Mouse (Mus musculus): ENCODE results near the gene Igfals.

Gene Igfals

DNA sequence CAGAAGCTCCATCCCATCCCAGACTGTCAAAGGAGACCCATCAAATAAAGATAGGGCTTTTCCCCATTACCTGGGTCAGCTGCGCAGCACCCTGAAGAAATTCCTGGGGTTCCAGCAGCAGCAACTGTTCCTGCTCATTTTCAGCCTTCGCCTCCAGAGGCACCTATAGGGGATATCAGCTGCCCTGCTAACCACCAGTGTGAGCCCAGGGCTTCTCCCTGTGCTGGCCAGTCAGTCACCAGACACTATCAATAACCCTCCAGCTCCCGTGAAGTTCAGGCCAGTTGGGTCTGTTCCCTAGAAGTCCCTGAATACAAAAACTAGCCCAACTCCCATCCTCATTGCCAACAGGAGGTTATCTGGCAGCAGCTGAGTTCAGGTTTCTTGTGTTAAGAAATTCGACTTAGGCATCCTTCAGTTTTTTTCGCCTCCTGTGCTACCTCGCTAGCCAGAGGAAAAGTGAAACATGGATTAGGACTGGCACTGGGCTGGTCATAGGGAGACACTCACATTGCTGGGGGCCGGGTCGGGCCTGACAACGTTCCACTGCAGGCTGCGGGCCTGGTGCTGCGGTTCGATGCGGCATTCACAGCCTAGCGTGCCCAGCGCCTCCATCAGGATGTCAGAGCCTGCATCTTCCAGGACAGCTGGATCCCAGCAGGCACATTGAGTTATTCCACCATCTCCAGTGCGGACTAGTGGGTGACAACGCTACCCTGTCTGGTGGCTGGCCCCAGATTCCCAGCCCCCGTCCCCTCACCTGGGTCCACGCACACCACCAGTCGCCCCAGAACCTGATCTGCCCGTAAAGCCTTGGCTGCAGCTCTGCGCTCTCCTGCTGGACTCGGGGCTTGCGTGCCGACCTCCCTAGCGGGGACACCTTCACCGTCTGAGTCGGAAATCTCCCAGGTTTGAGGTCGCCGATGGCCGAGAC lies 28.5 kb downstream of the Igfals start:
- DNase-seq (ENCODE audit: low read depth, low spot score): no peak

DNA sequence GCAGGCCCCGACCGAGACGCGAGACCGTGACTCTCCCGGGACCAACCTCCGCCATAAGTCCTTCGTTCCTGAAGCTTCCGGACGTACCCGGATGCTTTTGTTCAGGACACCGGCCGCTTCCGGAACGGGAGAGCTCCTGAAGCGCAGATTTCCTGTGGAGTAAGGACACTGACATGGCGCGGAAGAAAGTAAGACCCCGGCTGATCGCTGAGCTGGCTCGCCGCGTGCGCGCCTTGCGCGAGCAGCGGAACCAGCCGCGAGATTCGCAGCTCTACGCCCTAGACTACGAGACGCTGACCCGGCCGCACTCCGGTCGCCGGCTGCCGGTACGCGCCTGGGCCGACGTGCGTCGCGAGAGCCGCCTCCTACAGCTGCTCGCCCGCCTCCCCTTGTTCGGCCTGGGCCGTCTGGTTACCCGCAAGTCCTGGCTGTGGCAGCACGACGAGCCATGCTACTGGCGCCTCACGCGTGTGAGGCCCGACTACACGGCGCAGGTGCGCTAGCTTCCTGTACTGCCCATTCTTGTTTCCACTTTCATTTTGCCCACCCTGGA lies 29.3 kb downstream of the Igfals start, which contains the start of the genes Eme2 and Mrps34:
Eme2 (minus strand) TSS at position 93 of the 553 bp plus-strand sequence.
Mrps34 (plus strand) TSS at position 122 of the 553 bp plus-strand sequence.
- peak; percentile 94 for DNase-seq (ENCODE audit: low read depth, low spot score)

DNA sequence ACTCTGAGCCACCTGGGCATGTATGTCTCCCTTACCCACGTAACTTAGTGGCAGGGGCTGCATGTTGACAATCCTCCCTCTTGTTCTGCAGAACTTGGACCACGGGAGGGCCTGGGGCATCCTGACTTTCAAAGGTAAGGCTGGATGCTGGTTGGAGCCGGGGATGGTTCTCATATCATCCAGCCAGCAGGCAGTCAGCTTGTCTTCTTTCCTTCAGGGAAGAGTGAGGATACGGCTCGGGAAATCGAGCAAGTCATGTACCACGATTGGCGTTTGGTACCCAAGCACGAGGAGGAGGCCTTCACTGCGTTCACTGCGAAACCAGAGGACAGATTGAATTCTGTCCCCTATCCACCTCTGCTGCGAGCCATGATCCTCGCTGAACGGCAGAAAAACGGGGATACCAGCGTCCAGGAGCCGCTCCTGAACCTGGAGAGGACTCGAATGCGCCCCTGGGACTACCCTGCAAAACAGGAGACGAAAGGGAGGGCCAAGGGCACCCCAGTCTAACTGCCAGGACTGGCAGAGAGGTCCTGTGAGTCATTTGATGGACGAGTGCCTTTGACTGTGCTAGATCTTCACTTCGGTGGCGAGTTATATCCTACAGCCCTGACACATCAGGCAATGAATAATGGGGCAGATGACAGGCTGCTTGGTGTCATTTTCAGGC lies 29.9 kb downstream of the Igfals start:
- no peak for DNase-seq (ENCODE audit: low read depth, low spot score)

DNA sequence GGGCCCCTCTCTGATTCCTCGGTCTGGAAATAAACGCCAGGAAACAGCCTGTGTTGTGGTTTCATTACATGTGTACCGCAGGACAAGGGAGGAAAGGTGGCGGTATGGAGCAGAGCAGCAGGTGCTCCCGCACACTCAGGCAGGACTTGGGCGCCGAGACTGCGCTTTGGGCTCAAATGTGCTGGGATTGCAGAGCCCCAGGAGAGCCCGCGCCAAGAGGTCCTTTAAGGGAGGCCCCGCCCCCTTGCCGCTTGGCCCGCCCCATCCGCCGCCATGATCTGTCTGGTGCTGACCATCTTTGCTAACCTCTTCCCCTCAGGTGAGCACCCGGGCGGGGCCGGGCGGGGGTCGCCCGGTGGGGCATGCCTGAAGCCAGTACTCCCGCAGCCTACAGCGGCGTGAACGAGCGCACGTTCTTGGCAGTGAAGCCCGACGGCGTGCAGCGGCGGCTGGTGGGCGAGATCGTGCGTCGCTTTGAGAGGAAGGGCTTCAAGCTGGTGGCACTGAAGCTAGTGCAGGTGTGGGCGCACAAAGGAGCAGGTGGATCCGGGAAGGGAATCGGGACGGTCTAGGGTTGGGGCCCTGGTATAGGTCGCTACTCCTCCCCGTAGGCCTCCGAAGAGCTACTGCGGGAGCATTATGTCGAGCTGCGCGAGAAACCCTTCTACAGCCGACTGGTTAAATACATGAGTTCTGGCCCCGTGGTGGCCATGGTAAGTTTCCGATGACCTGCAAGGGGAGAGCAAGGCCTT lies 30.6 kb downstream of the Igfals start, which contains the start of gene Nme3:
Nme3 (plus strand) TSS at position 260 of the 752 bp plus-strand sequence.
- peak; percentile 93 for DNase-seq (ENCODE audit: low read depth, low spot score)

DNA sequence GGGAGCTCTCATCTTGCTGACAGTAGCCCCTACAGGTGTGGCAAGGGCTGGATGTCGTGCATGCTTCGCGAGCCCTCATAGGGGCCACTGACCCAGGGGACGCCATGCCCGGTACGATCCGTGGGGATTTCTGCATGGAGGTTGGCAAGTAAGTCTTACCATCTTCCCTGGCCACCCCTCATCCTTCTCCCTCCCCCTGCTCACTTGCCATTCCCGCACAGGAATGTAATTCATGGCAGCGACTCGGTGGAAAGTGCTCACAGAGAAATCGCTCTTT lies 31.1 kb downstream of the Igfals start:
- DNase-seq (ENCODE audit: low read depth, low spot score): no peak

DNA sequence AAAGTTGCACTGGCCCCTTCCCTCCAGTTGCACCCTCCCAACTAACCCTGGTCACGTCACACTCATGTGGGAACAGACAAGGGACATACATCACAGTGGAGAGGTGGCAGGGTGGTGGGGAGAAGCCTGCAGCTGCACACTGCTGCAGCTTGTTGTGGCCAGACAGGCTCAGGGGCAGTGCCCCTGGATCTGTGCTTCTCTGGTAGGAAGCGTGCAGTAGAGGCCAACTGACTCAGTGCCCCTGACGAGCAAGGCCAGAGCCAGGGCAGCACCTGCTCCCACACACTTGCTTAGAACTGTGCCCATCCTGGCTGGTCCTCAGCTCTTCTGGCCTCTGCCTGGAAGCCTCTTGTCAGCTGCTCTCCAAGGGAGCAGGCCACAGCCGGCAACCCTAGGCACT lies 31.8 kb downstream of the Igfals start:
- DNase-seq (ENCODE audit: low read depth, low spot score): no peak

DNA sequence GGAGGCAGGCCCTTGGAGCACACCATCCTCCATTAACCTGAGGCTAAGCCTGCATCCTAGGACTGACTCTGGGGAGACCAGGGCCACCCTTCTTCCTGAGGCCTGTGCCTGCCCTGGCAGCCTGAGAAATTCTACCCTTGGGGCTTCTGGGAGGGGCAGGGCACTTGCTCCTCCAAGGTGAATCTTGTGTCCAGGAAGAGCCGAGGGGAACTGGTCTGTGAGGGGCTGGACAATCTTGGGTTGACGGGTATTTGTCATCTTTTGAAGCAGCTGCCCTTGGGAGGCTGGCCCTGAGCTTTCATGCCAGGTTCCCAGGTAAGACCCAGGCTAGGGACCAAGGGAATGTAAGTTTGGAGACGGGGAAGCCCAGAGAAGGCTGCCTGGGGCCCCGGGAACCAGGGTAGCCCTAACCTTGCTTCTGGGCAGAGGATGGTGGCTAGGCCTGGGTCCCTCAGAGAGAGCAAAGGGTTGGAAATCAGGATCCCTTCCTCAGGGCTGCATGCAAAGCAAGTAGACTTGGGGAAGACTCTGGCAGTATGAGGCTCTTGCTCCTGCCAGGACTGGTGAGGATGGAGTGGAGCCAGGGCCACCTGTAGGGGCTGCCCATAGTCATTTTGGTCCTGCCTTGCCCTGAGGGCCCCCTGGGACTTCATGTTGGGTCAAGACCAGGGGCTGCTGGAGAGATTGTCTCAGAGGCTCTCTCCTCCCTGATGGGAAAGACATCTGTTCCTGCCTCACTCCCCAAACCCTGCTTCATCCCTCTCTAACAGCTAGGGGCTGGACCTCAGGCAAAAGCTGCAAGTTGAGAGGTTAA lies 32.5 kb downstream of the Igfals start:
- no peak for DNase-seq (ENCODE audit: low read depth, low spot score)

DNA sequence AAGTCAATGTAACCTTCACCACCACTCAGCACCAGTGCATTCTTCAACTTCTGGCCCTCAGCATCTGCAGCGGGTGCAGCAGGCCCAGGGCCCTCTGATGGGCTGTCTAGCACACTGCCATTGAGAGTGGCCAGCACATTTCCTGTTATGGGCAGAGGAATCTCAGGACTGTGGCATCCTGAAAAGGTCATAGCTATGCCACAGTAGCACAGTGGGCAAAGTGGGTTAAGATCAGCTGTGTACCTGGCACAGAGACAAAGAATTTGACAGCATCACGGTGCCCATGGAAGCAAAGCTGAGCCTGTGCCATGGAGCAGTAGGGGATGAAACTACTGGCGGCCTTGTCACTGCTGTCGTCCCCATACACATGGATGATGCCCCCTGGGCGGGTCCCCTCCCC lies 33.4 kb downstream of the Igfals start:
- DNase-seq (ENCODE audit: low read depth, low spot score): no peak

DNA sequence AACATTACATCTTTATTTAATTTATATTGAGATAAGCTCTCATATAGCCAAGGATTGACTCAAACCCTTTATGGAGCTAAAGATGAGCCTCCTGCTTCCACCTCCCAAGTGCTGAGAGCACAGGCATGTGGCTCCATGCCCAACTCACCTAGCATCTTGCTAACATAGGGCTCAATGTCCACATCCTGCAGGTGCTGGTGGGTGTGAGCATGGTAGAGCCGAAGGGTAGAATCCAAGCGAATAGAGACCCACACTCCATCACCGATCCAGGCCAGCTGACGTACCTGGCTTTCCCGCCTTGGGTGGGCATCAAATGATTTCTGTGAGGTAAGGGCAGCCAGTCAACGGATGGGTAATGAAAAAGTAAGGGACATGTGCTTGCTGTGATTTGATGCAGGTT lies 34.2 kb downstream of the Igfals start:
- DNase-seq (ENCODE audit: low read depth, low spot score): no peak

DNA sequence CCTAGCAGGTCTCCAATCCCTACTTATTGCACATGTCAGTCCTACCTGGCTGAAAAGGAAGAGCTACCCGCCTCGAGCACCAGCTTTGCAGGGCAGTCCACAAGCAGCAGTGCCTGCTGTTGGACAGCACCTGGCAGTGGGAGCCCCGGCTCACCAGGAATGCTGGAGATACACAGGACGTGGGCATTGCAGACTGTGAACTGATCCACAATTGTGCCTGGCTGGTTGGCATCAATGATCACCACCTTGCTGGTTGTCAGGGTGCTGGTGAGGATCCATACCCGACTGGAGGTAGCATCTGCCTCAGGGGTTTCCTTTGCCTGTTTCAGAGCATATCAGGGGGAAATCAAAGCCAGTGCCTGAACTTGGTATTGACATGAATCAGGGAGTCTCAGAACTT lies 36.3 kb downstream of the Igfals start:
- DNase-seq (ENCODE audit: low read depth, low spot score): no peak

DNA sequence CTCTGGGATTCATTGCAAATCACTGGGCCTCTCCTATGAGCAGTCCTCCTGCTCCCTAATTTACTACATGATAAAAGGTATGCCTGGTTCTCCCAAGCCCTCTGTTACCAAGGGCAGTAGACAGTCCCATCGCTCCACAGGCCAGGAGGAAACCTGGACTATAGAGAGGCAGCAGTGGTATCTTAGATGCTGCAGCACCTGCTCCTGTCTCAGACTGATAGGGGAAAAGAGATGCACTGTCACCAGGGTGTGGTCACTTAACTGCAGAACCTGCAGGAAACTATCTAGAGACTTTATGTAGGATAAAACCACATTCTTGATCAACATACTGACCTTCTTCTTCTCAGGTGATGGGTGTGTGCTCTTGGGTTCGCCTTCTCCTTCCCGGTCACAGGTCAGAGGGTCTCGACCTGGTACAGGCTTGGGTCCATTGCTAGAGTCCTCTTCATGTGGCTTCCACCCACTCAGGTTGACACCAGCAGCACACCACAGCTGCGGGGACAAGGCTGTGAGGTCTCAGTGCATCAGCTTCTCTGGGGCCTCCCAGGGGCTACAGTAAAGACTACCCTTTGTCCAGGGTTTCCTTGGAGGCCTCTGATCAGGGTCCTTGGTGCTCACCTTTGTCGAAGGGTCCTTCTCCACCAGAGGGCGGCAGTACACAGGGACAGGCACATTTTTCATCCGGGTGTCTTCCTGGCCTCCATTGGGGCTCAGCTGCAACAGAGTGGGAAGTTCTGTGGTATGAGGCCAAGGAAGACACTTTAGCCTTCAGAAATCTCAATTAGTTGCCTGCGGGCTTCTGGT lies 37.1 kb downstream of the Igfals start:
- DNase-seq (ENCODE audit: low read depth, low spot score): peak; percentile 72

DNA sequence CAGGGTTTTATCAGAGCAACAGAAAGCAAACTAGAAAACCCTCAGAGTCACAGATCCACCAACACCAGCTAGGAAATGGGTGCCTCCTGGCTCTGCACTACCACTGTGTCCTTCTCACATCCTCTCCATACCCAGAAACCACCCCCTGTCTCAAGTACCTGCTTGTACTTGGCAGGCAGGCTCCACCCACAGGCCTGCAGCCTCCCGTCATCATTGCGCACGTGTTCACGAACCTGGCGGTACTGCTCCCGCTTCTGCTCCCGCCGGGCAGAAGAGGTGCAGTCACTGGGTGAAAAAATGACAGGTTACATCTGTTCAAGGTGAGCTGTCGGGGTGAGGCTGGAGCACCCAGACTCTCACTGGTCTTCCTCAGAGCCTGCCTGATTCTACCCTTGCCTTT lies 38.0 kb downstream of the Igfals start:
- peak; percentile 59 for DNase-seq (ENCODE audit: low read depth, low spot score)

DNA sequence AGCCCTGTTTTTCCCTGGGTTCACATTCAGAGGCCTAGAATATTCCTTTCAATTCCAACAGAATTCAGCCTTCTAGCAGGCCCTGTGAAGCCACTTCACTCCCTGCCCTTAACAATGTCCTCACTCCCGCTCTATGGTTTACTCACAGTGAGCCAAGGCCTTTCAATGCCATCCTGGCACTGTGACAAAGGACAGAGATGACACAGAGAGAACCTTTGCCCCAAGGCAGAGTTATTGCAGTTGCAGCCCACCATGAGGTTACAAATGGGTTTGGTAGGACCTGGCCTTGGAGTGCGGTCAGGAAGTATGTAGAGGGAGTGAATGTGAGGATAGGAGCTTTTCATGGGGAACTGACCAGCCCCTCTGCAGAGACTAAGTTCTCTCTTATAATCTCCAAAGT lies 41.8 kb downstream of the Igfals start:
- DNase-seq (ENCODE audit: low read depth, low spot score): no peak

DNA sequence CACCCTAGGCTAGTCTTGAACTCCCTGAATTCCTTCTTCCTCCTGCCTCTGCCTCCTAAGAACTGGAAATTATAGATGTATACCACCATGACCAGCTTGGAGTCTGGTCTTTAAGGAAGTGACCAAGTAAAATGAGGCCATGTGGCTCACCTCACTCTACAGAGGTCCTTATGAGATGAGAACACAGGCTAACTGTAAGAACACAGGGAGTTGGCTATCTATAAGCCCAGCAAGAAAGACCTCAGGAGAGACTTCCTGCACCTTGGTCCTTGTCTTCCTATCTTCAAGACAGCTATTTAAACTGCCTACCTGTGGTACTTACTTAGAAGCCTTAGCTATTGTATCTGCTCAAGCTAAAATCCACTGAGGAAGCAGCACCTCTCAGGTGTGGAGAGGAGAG lies 48.2 kb downstream of the Igfals start:
- DNase-seq (ENCODE audit: low read depth, low spot score): no peak

DNA sequence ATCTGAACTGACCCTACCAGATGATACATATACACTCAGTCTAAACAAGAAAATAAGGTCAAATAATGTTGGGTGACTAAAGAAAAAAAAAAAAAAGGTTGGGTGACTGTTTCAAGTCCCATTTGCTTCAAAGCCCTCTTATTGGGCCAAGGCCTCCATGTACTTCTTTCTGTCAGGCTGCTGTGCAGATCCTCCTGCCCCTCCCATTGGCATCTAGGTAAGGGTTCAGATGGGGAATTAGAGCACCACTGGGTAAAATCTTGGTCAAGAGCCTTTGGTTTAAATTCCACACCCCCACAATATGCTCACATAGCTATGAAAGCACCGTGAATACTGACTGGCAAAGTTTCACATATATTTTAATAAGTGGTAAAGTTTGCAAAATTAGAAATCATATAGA lies 57.4 kb downstream of the Igfals start:
- DNase-seq (ENCODE audit: low read depth, low spot score): no peak

DNA sequence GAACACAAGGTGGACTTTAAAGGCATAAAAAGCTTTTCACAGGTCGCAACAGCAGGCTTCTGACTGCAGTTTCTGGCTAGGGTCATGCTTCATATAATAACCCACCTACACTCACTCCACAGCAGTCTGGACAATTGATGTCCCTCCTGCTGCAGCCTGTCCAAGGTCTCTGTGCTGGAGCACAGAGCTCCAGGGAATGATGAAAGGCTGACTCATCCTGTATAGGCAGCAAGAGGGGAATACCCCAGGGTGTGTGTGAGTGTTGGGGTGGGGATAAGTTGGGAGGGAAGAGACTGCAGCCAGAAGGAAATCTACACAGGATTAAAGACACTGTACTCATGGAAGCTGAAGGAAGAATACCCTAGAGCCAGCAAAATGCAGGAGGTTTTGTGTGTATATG lies 63.7 kb downstream of the Igfals start:
- DNase-seq (ENCODE audit: low read depth, low spot score): no peak

Data from ZHBTc4 (cell line).